Mouse (Mus musculus) gastrocnemius, postnatal 36 days (tissue): Measurements from ENCODE around the gene Pafah1b3. TPM values are rescaled to one million over a fixed set of nuclear protein-coding genes. Genes with fewer than 3 reads are reported as not detected.

Source experiments
- DNase-seq, 2 experiments: peaks; one replicate each; pipeline ENCODE4 v3.0.0; 2022
- intact Hi-C: fragments of 180-260 bp; cut with DNase I; formaldehyde crosslinking; loops from one replicate; pipeline ENCODE4 v1.15.1; 2025
- total RNA-seq, 2 experiments: library from RNA; stranded (reverse); gene quantifications; 2 replicates each; pipeline ENCODE4 v1.2.3; 2021

Pafah1b3 gene
- total RNA-seq, 2 experiments from 2014 or later: 0.86 to 1.3 TPM

GRCm38 (mm10) chr7:25306614-25306996 lies 8.8 kb upstream of the Pafah1b3 start:
- DNase-seq: no peak
- intact Hi-C loops: no loop called here

DNA sequence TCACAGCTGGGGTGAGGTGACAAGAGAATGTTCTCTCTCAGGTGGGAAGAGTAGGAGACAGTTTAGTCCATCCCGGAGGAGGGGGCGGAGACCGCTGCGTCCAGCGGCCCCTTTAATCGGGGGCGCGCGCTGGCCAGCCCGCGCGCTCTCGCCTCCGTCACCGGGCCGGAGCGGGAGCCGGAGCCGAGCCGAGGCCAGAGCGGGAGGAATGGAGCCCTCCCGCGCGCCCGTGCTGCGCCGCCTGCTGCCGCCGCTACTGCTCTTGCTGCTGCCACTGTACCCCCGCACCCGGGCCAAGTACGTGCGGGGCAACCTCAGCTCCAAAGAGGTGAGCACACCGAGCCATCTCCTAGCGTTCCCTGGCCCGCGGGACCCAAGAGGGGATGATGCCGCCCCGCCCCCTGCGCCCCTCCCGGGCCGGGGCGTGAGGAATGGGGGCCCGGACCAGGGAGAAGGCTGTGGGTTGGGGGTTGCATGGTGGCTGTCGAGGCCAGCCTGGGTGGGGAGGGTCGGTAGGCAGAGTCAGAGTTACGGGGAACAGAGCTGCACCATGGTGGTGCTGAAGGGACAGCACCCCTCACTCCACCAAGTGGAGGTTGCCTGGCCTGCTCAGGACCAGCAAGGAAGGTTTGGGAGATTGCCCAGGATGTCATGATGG lies 8.3 kb upstream of the Pafah1b3 start, which contains the start of gene Tmem145:
Gene Tmem145, plus strand, starts transcription at position 151 of the 658 bp plus-strand sequence.
- no peak for DNase-seq

GRCm38 (mm10) chr7:25305481-25305880 lies 7.7 kb upstream of the Pafah1b3 start:
- intact Hi-C loops: no loop called here
- no peak for DNase-seq

More for the DNA sequence above, 8.3 kb upstream of the Pafah1b3 start, which contains the start of gene Tmem145:
- intact Hi-C loops: no loop called here

DNA sequence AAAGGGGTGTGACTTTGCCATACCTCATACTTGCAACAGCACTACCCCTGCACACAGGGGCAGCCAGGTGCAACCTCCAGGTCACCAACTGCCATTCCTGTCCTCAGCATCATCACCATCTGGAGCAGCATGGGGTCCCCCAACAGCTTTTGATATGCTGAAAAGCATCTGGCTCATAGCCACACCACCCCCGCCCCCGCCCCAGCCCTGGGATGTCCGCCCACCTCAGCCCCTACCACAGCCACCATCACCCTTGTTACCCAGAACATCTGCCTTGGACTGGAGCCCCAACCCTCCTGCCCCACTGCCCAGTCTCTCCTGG lies 5.9 kb upstream of the Pafah1b3 start:
- intact Hi-C loops: no loop called here
- no peak for DNase-seq

- intact Hi-C loops: no loop called here
- no peak for DNase-seq
These were observed 5.4 kb upstream of the Pafah1b3 start for GRCm38 (mm10) chr7:25303003-25303684.

GRCm38 (mm10) chr7:25301063-25301462 lies 3.3 kb upstream of the Pafah1b3 start, which contains the start of gene Prr19:
Gene Prr19 (plus strand): TSS chr7:25301411.
- DNase-seq: no peak
- intact Hi-C loops: no loop called here

GRCm38 (mm10) chr7:25296945-25297453 lies 787 bp downstream of the Pafah1b3 start:
- intact Hi-C loops: no loop called here
- DNase-seq: no peak

- intact Hi-C loops: no loop called here
- no peak for DNase-seq
These were observed 2.6 kb downstream of the Pafah1b3 start for GRCm38 (mm10) chr7:25294960-25295722.

GRCm38 (mm10) chr7:25294495-25294894 lies 3.3 kb downstream of the Pafah1b3 start:
- intact Hi-C loops: no loop called here
- no peak for DNase-seq

- intact Hi-C loops: no loop called here
- DNase-seq: no peak
These were observed 4.5 kb downstream of the Pafah1b3 start for GRCm38 (mm10) chr7:25293191-25293739.

DNA sequence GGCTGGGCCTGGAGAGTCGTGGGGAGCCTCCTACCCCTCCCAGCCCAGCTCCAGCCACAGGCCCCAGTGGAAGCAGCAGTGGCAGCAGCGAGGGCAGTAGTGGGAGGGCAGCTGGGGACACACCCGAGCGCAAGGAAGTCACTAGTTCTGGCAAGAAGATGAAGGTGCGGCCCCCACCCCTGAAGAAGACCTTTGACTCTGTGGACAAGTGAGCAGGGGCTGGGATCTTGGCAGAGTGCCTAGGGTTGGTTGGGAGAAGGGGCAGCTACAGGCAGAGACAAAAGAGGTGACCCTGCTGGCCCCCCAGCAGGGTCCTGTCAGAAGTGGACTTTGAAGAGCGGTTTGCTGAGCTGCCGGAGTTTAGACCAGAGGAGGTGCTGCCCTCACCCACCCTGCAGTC lies 5.7 kb downstream of the Pafah1b3 start:
- intact Hi-C loops: no loop called here
- no peak for DNase-seq

DNA sequence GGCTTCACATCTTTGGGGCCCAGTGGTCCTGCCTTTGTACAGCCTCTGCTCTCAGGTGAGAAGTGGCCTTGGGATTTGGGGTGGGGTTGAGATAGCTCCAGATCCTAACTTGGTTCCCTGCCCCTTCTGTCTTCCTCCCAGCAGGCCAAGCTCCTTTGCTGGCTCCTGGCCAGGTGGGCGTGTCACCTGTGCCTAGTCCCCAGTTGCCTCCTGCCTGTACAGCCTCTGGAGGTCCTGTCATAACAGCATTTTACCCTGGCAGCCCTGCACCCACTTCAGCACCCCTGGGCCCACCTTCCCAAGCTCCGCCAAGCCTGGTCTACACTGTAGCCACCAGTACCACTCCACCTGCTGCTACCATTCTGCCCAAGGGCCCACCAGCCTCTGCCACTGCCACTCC lies 6.9 kb downstream of the Pafah1b3 start:
- DNase-seq: peak; percentile 20 to 22

DNA sequence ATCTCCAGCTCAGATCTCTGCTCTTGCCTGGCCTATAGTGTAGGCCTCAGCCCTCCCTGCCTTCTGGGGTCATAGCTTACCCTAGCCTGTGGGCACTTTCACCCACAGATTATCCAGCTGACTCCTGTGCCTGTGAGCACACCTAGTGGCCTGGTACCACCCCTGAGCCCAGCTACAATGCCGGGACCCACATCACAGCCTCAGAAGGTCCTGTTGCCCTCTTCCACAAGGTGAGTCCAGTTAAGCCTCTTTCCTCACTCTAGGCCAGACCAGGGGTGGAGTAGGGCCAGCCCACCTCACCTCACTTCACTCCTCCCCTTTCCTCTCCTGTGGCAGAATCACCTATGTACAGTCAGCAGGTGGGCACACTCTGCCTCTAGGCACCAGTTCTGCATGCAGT lies 7.3 kb downstream of the Pafah1b3 start:
- peak in 1 of 2 experiments; percentile 2 for DNase-seq
- intact Hi-C loops: no loop called here

More for the DNA sequence above, 6.9 kb downstream of the Pafah1b3 start:
- intact Hi-C loops: no loop called here

- intact Hi-C loops: no loop called here
- DNase-seq: no peak
These were observed 7.9 kb downstream of the Pafah1b3 start for GRCm38 (mm10) chr7:25289925-25290324.

- intact Hi-C loops: no loop called here
- peak; percentile 2 to 18 for DNase-seq
These were observed 9.1 kb downstream of the Pafah1b3 start for GRCm38 (mm10) chr7:25288721-25289120.

DNA sequence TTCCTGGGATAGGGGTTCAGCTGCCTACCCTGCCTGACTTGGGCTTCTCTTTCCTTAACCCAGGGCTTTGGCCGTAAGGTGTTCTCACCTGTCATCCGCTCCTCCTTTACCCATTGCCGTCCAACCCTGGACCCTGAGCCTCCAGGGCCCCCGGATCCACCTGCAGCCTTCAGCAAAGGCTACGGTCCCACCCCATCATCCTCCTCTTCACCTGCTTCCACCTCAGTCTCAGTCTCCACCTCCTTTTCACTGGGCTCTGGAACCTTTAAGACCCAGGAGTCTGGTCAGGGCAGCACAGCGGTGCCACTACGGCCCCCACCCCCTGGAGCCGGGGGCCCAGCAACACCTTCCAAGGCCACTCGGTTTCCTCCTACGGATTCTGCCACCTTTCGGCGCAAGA lies 9.8 kb downstream of the Pafah1b3 start:
- intact Hi-C loops: no loop called here

GRCm38 (mm10) chr7:25286989-25287388 lies 10.8 kb downstream of the Pafah1b3 start:
- intact Hi-C loops: no loop called here
- DNase-seq: peak in 1 of 2 experiments; percentile 4

More for the DNA sequence above, 9.8 kb downstream of the Pafah1b3 start:
- peak in 1 of 2 experiments; percentile 1 for DNase-seq

DNA sequence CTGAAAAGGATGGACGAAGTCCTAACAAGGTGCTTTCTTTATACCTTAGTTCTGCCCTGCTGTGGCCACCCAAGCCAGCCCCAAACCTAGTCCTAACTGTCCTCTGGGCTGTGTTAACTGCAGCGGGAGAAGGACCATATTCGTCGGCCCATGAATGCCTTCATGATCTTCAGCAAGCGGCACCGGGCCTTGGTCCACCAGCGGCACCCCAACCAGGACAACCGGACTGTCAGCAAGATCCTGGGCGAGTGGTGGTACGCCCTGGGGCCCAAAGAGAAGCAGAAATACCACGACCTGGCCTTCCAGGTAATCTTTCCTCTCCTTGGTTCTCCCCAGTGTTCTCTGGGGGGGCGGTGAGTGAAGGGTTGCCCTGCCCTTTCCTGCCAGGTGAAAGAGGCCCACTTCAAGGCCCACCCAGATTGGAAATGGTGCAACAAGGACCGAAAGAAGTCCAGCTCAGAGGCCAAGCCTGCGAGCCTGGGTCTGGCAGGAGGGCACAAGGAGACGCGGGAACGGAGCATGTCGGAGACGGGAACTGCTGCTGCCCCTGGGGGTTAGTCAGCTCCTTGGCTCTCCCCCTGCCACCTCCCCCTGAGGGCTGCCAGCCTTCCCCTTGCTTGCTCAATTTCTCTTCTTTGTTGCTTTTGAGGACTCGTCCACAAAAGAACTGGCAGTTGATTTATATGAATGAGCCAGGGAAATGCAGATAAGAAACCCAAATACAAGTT lies 12.1 kb downstream of the Pafah1b3 start:
- intact Hi-C loops: no loop called here
- DNase-seq: peak in 1 of 2 experiments; percentile 3

DNA sequence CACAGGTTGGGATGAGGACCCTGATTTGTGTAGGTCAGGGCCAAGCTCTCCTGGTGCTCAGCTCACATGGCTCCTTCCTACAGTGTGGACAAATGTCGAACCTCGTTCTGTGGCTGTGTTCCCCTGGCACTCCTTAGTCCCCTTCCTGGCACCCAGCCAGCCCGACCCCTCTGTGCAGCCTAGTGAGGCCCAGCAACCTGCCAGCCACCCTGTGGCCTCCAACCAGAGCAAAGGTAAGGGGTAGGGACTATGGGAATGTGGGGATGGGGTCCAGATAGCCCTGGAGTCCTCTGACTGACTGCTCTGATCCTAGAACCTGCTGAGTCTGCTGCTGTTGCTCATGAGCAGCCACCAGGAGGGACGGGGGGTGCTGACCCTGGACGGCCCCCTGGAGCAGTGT lies 13.0 kb downstream of the Pafah1b3 start:
- peak in 1 of 2 experiments; percentile 3 for DNase-seq
- intact Hi-C loops: no loop called here

GRCm38 (mm10) chr7:25284171-25284570 lies 13.6 kb downstream of the Pafah1b3 start:
- DNase-seq: peak; percentile 3 to 6
- intact Hi-C loops: no loop called here
